Mouse (Mus musculus) left cerebral cortex, postnatal 36 days (tissue): ENCODE data around the gene Adamts14. TPM values are rescaled to one million over a fixed set of nuclear protein-coding genes. Genes with fewer than 3 reads are reported as not detected.

Experiments used
- DNase-seq, 2 experiments: peaks; one replicate each; pipeline ENCODE4 v3.0.0; 2021 to 2022; ENCODE audit warnings: low spot score in 2 of 2, mixed read lengths in 1 of 2
- intact Hi-C: fragments of 180-260 bp; cut with DNase I; formaldehyde crosslinking; loops from one replicate; pipeline ENCODE4 v1.15.1; 2025
- total RNA-seq, 2 experiments: library from RNA; stranded (reverse); gene quantifications; 2 replicates each; pipeline ENCODE4 v1.2.3; 2021

Gene Adamts14
- total RNA-seq, 2 experiments from 2014 or later: 0.20 to 0.41 TPM

GRCm38 (mm10) chr10:61158594-61158993, 114.6 kb downstream of the Adamts14 start:
- no peak for DNase-seq
- intact Hi-C loops: no loop called here

- DNase-seq: no peak
- intact Hi-C loops: no loop called here
Measured at GRCm38 (mm10) chr10:61156453-61156852, 116.8 kb downstream of the Adamts14 start.

DNA sequence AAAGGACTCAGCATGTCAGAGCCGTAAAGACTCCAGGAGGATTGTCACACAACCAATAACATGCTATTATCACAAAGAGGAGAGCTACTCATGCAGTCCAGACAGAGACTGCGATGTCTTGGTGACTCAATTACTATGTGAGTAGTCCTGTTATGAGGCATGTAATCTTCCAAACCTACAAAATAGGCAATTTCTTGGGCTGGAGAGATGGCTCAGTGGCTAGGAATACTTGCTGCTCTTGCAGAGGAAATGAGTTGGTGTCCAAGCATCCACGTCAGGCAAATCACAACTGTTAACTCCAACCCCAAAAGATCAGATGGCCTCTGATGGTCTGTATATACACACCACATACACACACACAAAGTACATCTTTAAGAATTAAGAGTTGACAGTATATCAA, 117.6 kb downstream of the Adamts14 start:
- intact Hi-C loops: no loop called here

GRCm38 (mm10) chr10:61152131-61152530, 121.1 kb downstream of the Adamts14 start:
- no peak for DNase-seq
- intact Hi-C loops: no loop called here

More for the DNA sequence above, 117.6 kb downstream of the Adamts14 start:
- no peak for DNase-seq

DNA sequence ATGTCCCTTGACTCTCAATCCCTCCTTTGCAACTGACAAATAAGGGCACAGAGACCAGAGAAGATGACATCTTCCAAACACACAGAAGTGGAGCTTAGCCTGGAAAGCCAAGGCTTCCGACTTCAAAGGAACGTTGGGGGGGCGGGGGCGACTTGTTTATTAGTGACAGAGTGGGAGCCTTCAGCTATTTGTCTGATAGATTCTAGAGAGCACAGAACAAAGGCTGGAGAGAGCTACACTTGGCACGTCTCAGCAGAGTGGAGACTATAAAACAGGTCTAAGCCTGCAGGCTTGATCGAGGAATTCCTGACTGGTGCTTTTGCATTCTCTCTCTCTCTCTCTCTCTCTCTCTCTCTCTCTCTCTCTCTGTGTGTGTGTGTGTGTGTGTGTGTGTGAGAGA, 122.6 kb downstream of the Adamts14 start:
- intact Hi-C loops: no loop called here

GRCm38 (mm10) chr10:61149476-61149875, 123.8 kb downstream of the Adamts14 start:
- intact Hi-C loops: no loop called here
- no peak for DNase-seq

More for the DNA sequence above, 122.6 kb downstream of the Adamts14 start:
- DNase-seq: no peak

- peak; percentile 88 to 90 for DNase-seq
- intact Hi-C loops: no loop called here
Measured at GRCm38 (mm10) chr10:61147157-61148040, 125.8 kb downstream of the Adamts14 start, which contains the start of gene Sgpl1. Gene Sgpl1, minus strand, starts transcription at chr10:61147703.

Other genes starting within 250 kb of the Adamts14 start
- 1 to 10 TPM; 7.3 to 9.6 TPM for gene Pcbd1, start 184.1 kb downstream of the Adamts14 start, total RNA-seq
- gene Sgpl1, start 125.7 kb downstream of the Adamts14 start, total RNA-seq: 10 to 100 TPM; 21.5 to 26.4 TPM
- 1 to 10 TPM in 1 of 2 experiments, under 1 TPM in 1; 0.57 to 1.0 TPM for gene Tbata, start 101.5 kb downstream of the Adamts14 start, total RNA-seq
- not detected for gene Prf1, start 24.4 kb upstream of the Adamts14 start, total RNA-seq
- 1 to 10 TPM; 7.5 to 9.5 TPM for gene Pald1, start 110.1 kb upstream of the Adamts14 start, total RNA-seq
- gene Nodal, start 144.5 kb upstream of the Adamts14 start, total RNA-seq: under 1 TPM; 0.32 to 0.35 TPM
- 10 to 100 TPM; 43.1 to 49.0 TPM for gene Eif4ebp2, start 179.2 kb upstream of the Adamts14 start, total RNA-seq
- gene Lrrc20, start 202.4 kb upstream of the Adamts14 start, total RNA-seq: 10 to 100 TPM; 17.8 to 21.8 TPM